Mouse (Mus musculus) adrenal gland, adult 8-10 months (tissue): ENCODE results near the gene Slc35e1. TPM values are rescaled to one million over a fixed set of nuclear protein-coding genes. Genes with fewer than 3 reads are reported as not detected.

Experiments used
- microRNA-seq, 2 experiments: library from miRNA; unstranded; fragments of <30 nt; microRNA quantifications; one replicate each; pipeline ENCODE4 v1.2.0; 2022
- total RNA-seq, 4 experiments: library from RNA; stranded (reverse); gene quantifications; 2 replicates each; pipeline ENCODE4 v1.2.4; 2022

Slc35e1 gene
- total RNA-seq, 4 experiments from 2014 or later, result 31.1 to 40.8 (median 35.2) TPM

Small RNA genes within 50 kb of the gene (microRNA-seq; reads per million reads assigned to microRNA genes)
- gene Gm28019, result 0 reads per million in 2 experiments
- gene Mir7068, result 0.35 to 2.0 reads per million in 2 experiments

Other genes starting within 250 kb of the Slc35e1 start
- gene Gm10282, start 187.4 kb downstream of the Slc35e1 start, total RNA-seq, result 1 to 10 TPM; 4.5 to 9.5 (median 7.9) TPM
- gene Klf2, start 173.6 kb downstream of the Slc35e1 start, total RNA-seq, result 10 to 100 TPM; 30.7 to 44.2 (median 36.5) TPM
- gene Eps15l1, start 71.2 kb downstream of the Slc35e1 start, total RNA-seq, result 10 to 100 TPM; 43.8 to 80.2 (median 57.1) TPM
- gene Calr3, start 48.7 kb downstream of the Slc35e1 start, total RNA-seq, result 1 to 10 TPM; 3.0 to 3.8 (median 3.6) TPM
- gene 1700030K09Rik, start 48.7 kb downstream of the Slc35e1 start, total RNA-seq, result 10 to 100 TPM in 2 of 4 experiments, 1 to 10 TPM in 2; 7.5 to 10.9 (median 9.4) TPM
- gene Cherp, start 17.4 kb downstream of the Slc35e1 start, total RNA-seq, result 10 to 100 TPM; 54.8 to 84.1 (median 67.7) TPM
- 1 to 10 TPM; 8.4 to 9.7 (median 9.2) TPM for gene Med26, start 55.7 kb upstream of the Slc35e1 start, total RNA-seq
- 100 to 1,000 TPM; 129 to 150 (median 136) TPM for gene Smim7, start 78.5 kb upstream of the Slc35e1 start, total RNA-seq
- 10 to 100 TPM in 2 of 4 experiments, 1 to 10 TPM in 2; 8.6 to 12.5 (median 9.9) TPM for gene Tmem38a, start 79.4 kb upstream of the Slc35e1 start, total RNA-seq
- gene Nwd1, start 154.1 kb upstream of the Slc35e1 start, total RNA-seq, result under 1 TPM; 0.24 to 0.73 (median 0.46) TPM
- gene Sin3b, start 230.7 kb upstream of the Slc35e1 start, total RNA-seq, result 100 to 1,000 TPM; 123 to 288 (median 207) TPM